Mouse (Mus musculus) CH12.LX (cell line): ENCODE measurements around the gene Dmac2. TPM values are rescaled to one million over a fixed set of nuclear protein-coding genes. Genes with fewer than 3 reads are reported as not detected.

Experiments
- DNase-seq: peaks from one replicate; pipeline ENCODE4 v3.0.0-alpha.2; 2013; ENCODE audit errors: extremely low read depth
- H3K27ac ChIP-seq: 2 replicates; pipeline ENCODE4 v1.5.1; 2012; ENCODE audit warnings: low read depth, mild to moderate bottlenecking, control low read depth, moderate library complexity; ENCODE audit not compliant: insufficient read depth
- H3K27me3 ChIP-seq: replicated peaks from 2 replicates; pipeline ENCODE3; 2012; ENCODE audit warnings: inconsistent platforms
- H3K36me3 ChIP-seq, 2 experiments: replicated peaks in 1 of 2; 2 replicates each; pipeline versions ENCODE3 to v1.6.1; 2012; ENCODE audit warnings: inconsistent platforms in 1 of 2, low read length in 1 of 2, mild to moderate bottlenecking in 1 of 2, mixed read lengths in 1 of 2, moderate library complexity in 1 of 2; ENCODE audit not compliant: control insufficient read depth in 1 of 2, insufficient read depth in 1 of 2
- H3K4me1 ChIP-seq, 2 experiments: 2 replicates each; pipeline ENCODE4 v1.6.1; 2012; ENCODE audit warnings: inconsistent platforms in 1 of 2, moderate library complexity in 1 of 2; ENCODE audit not compliant: insufficient read depth in 2 of 2, control insufficient read depth in 1 of 2
- H3K4me2 ChIP-seq: 2 replicates; pipeline ENCODE4 v1.6.1; 2012; ENCODE audit warnings: low read depth, mild to moderate bottlenecking, control low read depth; ENCODE audit not compliant: poor library complexity, insufficient read depth, severe bottlenecking
- H3K4me3 ChIP-seq, 3 experiments: fragments of 150-350 bp in 1 of 3; sonication (generic) in 1 of 3; replicated peaks in 1 of 3; 2 replicates each; pipeline versions ENCODE3 to v1.5.1; 2011 to 2012; ENCODE audit warnings: low read depth in 2 of 3, low read length in 2 of 3, mild to moderate bottlenecking in 2 of 3, moderate library complexity in 2 of 3, control low read depth in 1 of 3, improper control_type of control experiment in 1 of 3, inconsistent platforms in 1 of 3, mixed read lengths in 1 of 3; ENCODE audit not compliant: poor library complexity in 1 of 3
- H3K79me2 ChIP-seq: replicated peaks from 2 replicates; pipeline ENCODE4 v1.6.1; 2012; ENCODE audit warnings: mild to moderate bottlenecking, moderate library complexity; ENCODE audit not compliant: control insufficient read depth, poor library complexity, insufficient read depth, severe bottlenecking; ENCODE audit errors: extremely low read depth
- H3K9ac ChIP-seq: 2 replicates; pipeline ENCODE4 v1.6.1; 2012; ENCODE audit warnings: low read depth, mild to moderate bottlenecking, control low read depth, moderate library complexity; ENCODE audit not compliant: insufficient read depth
- H3K9me3 ChIP-seq: replicated peaks from 2 replicates; pipeline ENCODE3; 2012; ENCODE audit warnings: low read length, inconsistent platforms, mixed read lengths
- BHLHE40 ChIP-seq: IDR thresholded peaks from 2 replicates; pipeline ENCODE4 v1.6.1; 2011; ENCODE audit warnings: mild to moderate bottlenecking, low read depth, low read length, improper control_type of control experiment
- CHD2 ChIP-seq: IDR thresholded peaks from 2 replicates; pipeline ENCODE4 v1.6.1; 2011; ENCODE audit warnings: low read length, improper control_type of control experiment
- CTCF ChIP-seq, 2 experiments: IDR thresholded peaks in 1 of 2; conservative IDR thresholded peaks in 1 of 2; 2 replicates each; pipeline ENCODE4 v1.5.1; 2011 to 2012; ENCODE audit warnings: low read depth in 2 of 2, low read length in 2 of 2, improper control_type of control experiment in 1 of 2, inconsistent platforms in 1 of 2, mild to moderate bottlenecking in 1 of 2, moderate library complexity in 1 of 2
- ETS1 ChIP-seq: conservative IDR thresholded peaks from 2 replicates; pipeline ENCODE4 v1.6.1; 2012; ENCODE audit warnings: low read depth, mild to moderate bottlenecking, inconsistent platforms, low read length, improper control_type of control experiment, moderate library complexity
- GABPA ChIP-seq: IDR thresholded peaks from 2 replicates; pipeline ENCODE4 v1.6.1; 2012; ENCODE audit warnings: low read depth, low read length, improper control_type of control experiment, inconsistent platforms; ENCODE audit not compliant: insufficient replicate concordance
- HCFC1 ChIP-seq: IDR thresholded peaks from 2 replicates; pipeline ENCODE4 v1.6.1; 2012; ENCODE audit warnings: low read depth, mild to moderate bottlenecking, inconsistent platforms, low read length, improper control_type of control experiment
- MAX ChIP-seq: IDR thresholded peaks from 2 replicates; pipeline ENCODE4 v1.6.1; 2011; ENCODE audit warnings: low read length, improper control_type of control experiment
- MAZ ChIP-seq: IDR thresholded peaks from 2 replicates; pipeline ENCODE4 v1.6.1; 2012; ENCODE audit warnings: low read depth, mild to moderate bottlenecking, inconsistent platforms, low read length, improper control_type of control experiment, moderate library complexity
- NELFE ChIP-seq: IDR thresholded peaks from 2 replicates; pipeline ENCODE4 v1.6.1; 2011; ENCODE audit warnings: low read depth, low read length, improper control_type of control experiment
- PAX5 ChIP-seq: IDR thresholded peaks from 2 replicates; pipeline ENCODE4 v1.6.1; 2012; ENCODE audit warnings: low read length, inconsistent platforms, mixed read lengths
- POLR2AphosphoS2 ChIP-seq: IDR thresholded peaks from 2 replicates; pipeline ENCODE4 v1.6.1; 2011; ENCODE audit warnings: low read depth, low read length, improper control_type of control experiment
- RAD21 ChIP-seq: IDR thresholded peaks from 2 replicates; pipeline ENCODE4 v1.6.1; 2011; ENCODE audit warnings: low read depth, mild to moderate bottlenecking, low read length, improper control_type of control experiment, moderate library complexity
- RCOR1 ChIP-seq: conservative IDR thresholded peaks from 2 replicates; pipeline ENCODE4 v1.6.1; 2012; ENCODE audit warnings: low read depth, mild to moderate bottlenecking, inconsistent platforms, low read length, improper control_type of control experiment
- SIN3A ChIP-seq: IDR thresholded peaks from 2 replicates; pipeline ENCODE4 v1.6.1; 2012; ENCODE audit warnings: low read length, improper control_type of control experiment, inconsistent platforms
- SMC3 ChIP-seq: IDR thresholded peaks from 2 replicates; pipeline ENCODE4 v1.6.1; 2011; ENCODE audit warnings: low read depth, low read length, improper control_type of control experiment
- TBP ChIP-seq: conservative IDR thresholded peaks from 2 replicates; pipeline ENCODE4 v1.6.1; 2011; ENCODE audit warnings: low read depth, low read length, improper control_type of control experiment
- TCF12 ChIP-seq: IDR thresholded peaks from 2 replicates; pipeline ENCODE4 v1.6.1; 2014; ENCODE audit warnings: low read depth, mild to moderate bottlenecking, inconsistent platforms, low read length, improper control_type of control experiment
- USF1 ChIP-seq: IDR thresholded peaks from 2 replicates; pipeline ENCODE4 v1.6.1; 2014; ENCODE audit warnings: low read depth, mild to moderate bottlenecking, inconsistent platforms, low read length, improper control_type of control experiment
- ZNF384 ChIP-seq: IDR thresholded peaks from 2 replicates; pipeline ENCODE4 v1.6.1; 2012; ENCODE audit warnings: low read depth, low read length, improper control_type of control experiment, inconsistent platforms
- dilution Hi-C: fragments of 300-500 bp; cut with MboI; formaldehyde crosslinking; loops from 2 replicates; pipeline ENCODE4 v1.14.3; 2020; ENCODE audit warnings: low sequenced_read_pairs; ENCODE audit not compliant: extremely low pct_unique_long_range_greater_than_20kb, extremely low pct_ligation_motif_present
- in situ Hi-C: fragments of 300-500 bp; cut with MboI; formaldehyde crosslinking; loops from 3 replicates; pipeline ENCODE4 v1.14.3; 2019; ENCODE audit warnings: low sequenced_read_pairs, low pct_ligation_motif_present, low pct_unique_long_range_greater_than_20kb, mixed read lengths
- polyA plus RNA-seq: library from polyadenylated mRNA; unstranded; fragments of >175 nt; gene quantifications from 2 replicates; pipeline ENCODE4 v1.2.1, GENCODE M21; 2012; ENCODE audit warnings: low read depth; ENCODE audit not compliant: insufficient read length
- total RNA-seq, 2 experiments: library from RNA; depleted of rRNA; stranded (reverse); fragments of 300-350 nt in 1 of 2; fragments of >200 nt in 1 of 2; gene quantifications; 2 replicates each; pipeline ENCODE4 v1.2.3; 2012 to 2014

Dmac2 gene
- total and polyA plus RNA-seq, 3 experiments = 18.7 to 35.0 (median 19.8) TPM

DNA sequence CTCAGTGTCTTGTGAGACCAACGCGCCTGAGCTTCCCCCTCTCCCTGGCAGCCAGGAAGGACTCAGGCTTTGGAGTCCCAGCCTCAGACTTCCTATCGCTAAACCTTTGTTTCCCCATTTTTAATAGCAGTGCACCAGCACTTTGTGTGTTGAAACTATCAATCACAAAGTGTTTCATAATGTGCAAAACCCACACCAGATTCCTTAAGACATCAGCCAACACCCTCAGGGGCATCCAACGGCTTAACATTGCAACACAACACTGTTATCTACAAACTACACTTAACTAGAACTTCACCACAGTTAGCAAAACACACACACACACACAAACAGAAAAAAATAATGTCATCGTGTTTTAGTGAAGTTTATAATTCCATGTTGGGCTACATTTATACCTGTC lies 30.6 kb downstream of the Dmac2 start:
- TF ChIP-seq GABPA (no peak), CHD2 (no peak), HCFC1 (no peak), POLR2AphosphoS2 (no peak), SIN3A (no peak), TCF12 (no peak), MAZ (no peak), TBP (no peak), PAX5 (no peak), NELFE (no peak), ZNF384 (no peak), MAX (no peak), USF1 (no peak), RAD21 (no peak)
- Histone ChIP-seq H3K27me3 (no peaks in the 10 kb centered on the region), H3K4me2 (no peak overlapping the region), H3K79me2 (no peaks in the 10 kb centered on the region), H3K27ac (no peak overlapping the region), H3K36me3 (peaks cover 0 to 3% of the 10 kb centered on the region in 2 experiments), H3K4me3 (no peak overlapping the region), H3K9ac (no peak overlapping the region), H3K9me3 (no peaks in the 10 kb centered on the region), H3K4me1 (peaks cover 17 to 54% of the 10 kb centered on the region in 2 experiments)
- no peak for DNase-seq
- dilution Hi-C loops = no loop called here
- in situ Hi-C loops = no loop called here

DNA sequence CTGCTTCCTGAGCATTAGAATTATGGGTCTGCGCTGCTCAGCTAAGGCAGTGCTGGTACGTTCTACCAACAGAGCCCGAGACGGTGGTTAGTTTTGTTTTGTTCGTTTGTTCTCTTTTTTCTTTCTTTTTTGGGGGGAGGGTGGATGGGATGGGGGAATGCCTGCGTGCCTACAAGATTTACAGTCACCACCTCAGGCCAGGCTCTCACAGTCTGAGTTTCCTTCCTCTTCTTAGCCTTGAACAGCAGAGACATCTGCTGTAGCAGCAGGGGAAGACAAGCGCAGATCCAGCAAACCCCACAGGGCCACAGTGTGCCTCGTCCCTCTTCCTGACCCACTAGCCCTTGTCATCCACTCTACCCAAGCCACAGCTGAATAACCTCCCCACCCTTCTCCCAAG lies 32.1 kb downstream of the Dmac2 start:
- Histone ChIP-seq H3K9ac (no peak overlapping the region), H3K4me2 (0 out of 2 replicates have a peak overlapping the region, but pooled peaks have one; percentile 23), H3K9me3 (no peaks in the 10 kb centered on the region), H3K4me1 (peaks cover 17 to 49% of the 10 kb centered on the region in 2 experiments), H3K27ac (no peak overlapping the region), H3K79me2 (no peaks in the 10 kb centered on the region), H3K36me3 (no peaks in the 10 kb centered on the region), H3K27me3 (no peaks in the 10 kb centered on the region), H3K4me3 (no peak overlapping the region)
- in situ Hi-C loops = no loop called here
- dilution Hi-C loops = no loop called here
- TF ChIP-seq ETS1 (no peak), MAX (no peak), CTCF (conservative IDR thresholded peaks at IDR 0.05 in 1 of 2, IDR thresholded peaks at IDR 0.05 in 1 of 2; ENCODE audit: low read depth in 2 of 2, low read length in 2 of 2) (peak in 1 of 2 experiments; percentile 68; a peak in 2 of 4 replicates), RAD21 (peak; percentile 78), BHLHE40 (0 out of 2 replicates have a peak, but pooled peaks have one; percentile 20), SMC3 (peak; percentile 65), RCOR1 (no peak), ZNF384 (no peak), TCF12 (no peak)
- DNase-seq = peak; percentile 66
